Mouse (Mus musculus) hindbrain, embryonic 13.5 days (tissue): ENCODE results near the gene Catsper3. TPM values are rescaled to one million over a fixed set of nuclear protein-coding genes. Genes with fewer than 3 reads are reported as not detected.

ENCODE experiments used
- ATAC-seq: fragments of 200-750 bp; cut with Nextera tagmentation; 2 replicates; pipeline ENCODE4 v1.8.0; 2017; ENCODE audit warnings: moderate TSS enrichment; ENCODE audit not compliant: low FRiP score
- H3K27ac ChIP-seq: fragments of 300-500 bp; sonication (generic); 2 replicates; pipeline ENCODE4 v1.5.1; 2015; ENCODE audit warnings: inconsistent platforms, mild to moderate bottlenecking, moderate library complexity
- H3K27me3 ChIP-seq: fragments of 300-500 bp; sonication (generic); 2 replicates; pipeline ENCODE4 v1.6.1; 2015; ENCODE audit warnings: mild to moderate bottlenecking, inconsistent platforms
- H3K36me3 ChIP-seq: fragments of 300-500 bp; sonication (generic); 2 replicates; pipeline ENCODE4 v1.6.1; 2015; ENCODE audit warnings: mild to moderate bottlenecking, inconsistent platforms
- H3K4me1 ChIP-seq: fragments of 300-500 bp; sonication (generic); replicated peaks from 2 replicates; pipeline ENCODE4 v1.6.1; 2015; ENCODE audit warnings: inconsistent platforms
- H3K4me2 ChIP-seq: fragments of 300-500 bp; sonication (generic); 2 replicates; pipeline ENCODE4 v1.6.1; 2015; ENCODE audit warnings: inconsistent platforms, mild to moderate bottlenecking, moderate library complexity
- H3K4me3 ChIP-seq: fragments of 300-500 bp; sonication (generic); 2 replicates; pipeline ENCODE4 v1.5.1; 2015; ENCODE audit warnings: mild to moderate bottlenecking, inconsistent platforms
- H3K9ac ChIP-seq: fragments of 300-500 bp; sonication (generic); 2 replicates; pipeline ENCODE4 v1.6.1; 2015; ENCODE audit warnings: mild to moderate bottlenecking, inconsistent platforms
- H3K9me3 ChIP-seq: fragments of 300-500 bp; sonication (generic); 2 replicates; pipeline ENCODE4 v1.6.1; 2016; ENCODE audit warnings: inconsistent platforms
- WGBS: fragments of 180-500 bp; shearing (Covaris S2); methylation state at CpG from one replicate; pipeline ENCODE4 v1.1.7; 2015; 5-methylcytosine and 5-hydroxymethylcytosine counted together
- polyA plus RNA-seq: library from polyadenylated mRNA; unstranded; fragments of >200 nt; fragmentation: Nextera tagmentation; extraction: Ambion mirVana; gene quantifications from 2 replicates; pipeline ENCODE4 v1.2.1, GENCODE M21; 2015

The Catsper3 gene
- polyA plus RNA-seq, 1 experiment from 2014 or later = not detected

- no peaks in the 10 kb centered on the region for H3K36me3 ChIP-seq
- no peak overlapping the region for H3K4me2 ChIP-seq
- H3K27ac ChIP-seq = no peak overlapping the region
- H3K27me3 ChIP-seq = 0 out of 2 replicates have a peak, but pooled peaks cover 4% of the 10 kb centered on the region
- no peak for ATAC-seq
- no peaks in the 10 kb centered on the region for H3K9me3 ChIP-seq
- 80% methylated on average over 7 of the region's 7 CpGs for WGBS
- H3K9ac ChIP-seq = no peak overlapping the region
- H3K4me3 ChIP-seq = no peak overlapping the region
- no peaks in the 10 kb centered on the region for H3K4me1 ChIP-seq
These were observed 24.8 kb downstream of the Catsper3 start for GRCm38 (mm10) chr13:55809041-55809623.

GRCm38 (mm10) chr13:55809707-55810106 lies 25.3 kb downstream of the Catsper3 start:
- H3K4me1 ChIP-seq = no peaks in the 10 kb centered on the region
- H3K27me3 ChIP-seq = 0 out of 2 replicates have a peak, but pooled peaks cover 4% of the 10 kb centered on the region
- H3K9me3 ChIP-seq = no peaks in the 10 kb centered on the region
- H3K36me3 ChIP-seq = no peaks in the 10 kb centered on the region
- H3K27ac ChIP-seq = no peak overlapping the region
- no peak for ATAC-seq
- H3K4me2 ChIP-seq = no peak overlapping the region
- no peak overlapping the region for H3K4me3 ChIP-seq
- no peak overlapping the region; the same call in 1 of the 2 replicates for H3K9ac ChIP-seq
- WGBS = 95% methylated on average over 10 of the region's 10 CpGs

GRCm38 (mm10) chr13:55810947-55811346 lies 26.6 kb downstream of the Catsper3 start:
- no peaks in the 10 kb centered on the region for H3K36me3 ChIP-seq
- H3K4me1 ChIP-seq = no peaks in the 10 kb centered on the region
- no peak overlapping the region for H3K4me2 ChIP-seq
- 81% methylated on average over 5 of the region's 5 CpGs for WGBS
- H3K9me3 ChIP-seq = no peaks in the 10 kb centered on the region
- no peak overlapping the region for H3K4me3 ChIP-seq
- H3K9ac ChIP-seq = no peak overlapping the region
- no peak overlapping the region for H3K27ac ChIP-seq
- 0 out of 2 replicates have a peak, but pooled peaks cover 9% of the 10 kb centered on the region for H3K27me3 ChIP-seq
- no peak for ATAC-seq

- H3K36me3 ChIP-seq = no peaks in the 10 kb centered on the region
- H3K4me1 ChIP-seq = no peaks in the 10 kb centered on the region
- H3K9me3 ChIP-seq = no peaks in the 10 kb centered on the region
- no peak overlapping the region for H3K4me2 ChIP-seq
- H3K27ac ChIP-seq = no peak overlapping the region
- WGBS = 58% methylated on average over 5 of the region's 5 CpGs
- H3K4me3 ChIP-seq = no peak overlapping the region
- no peak for ATAC-seq
- H3K9ac ChIP-seq = no peak overlapping the region
- H3K27me3 ChIP-seq = peaks cover 27% of the 10 kb centered on the region
These were observed 29.2 kb downstream of the Catsper3 start for GRCm38 (mm10) chr13:55813490-55814016.

- Histone ChIP-seq H3K4me3 (no peak overlapping the region), H3K4me2 (no peak overlapping the region), H3K27ac (no peak overlapping the region), H3K9me3 (no peaks in the 10 kb centered on the region), H3K36me3 (no peaks in the 10 kb centered on the region), H3K27me3 (peaks cover 39% of the 10 kb centered on the region), H3K4me1 (no peaks in the 10 kb centered on the region), H3K9ac (no peak overlapping the region)
- no peak for ATAC-seq
- WGBS = 86% methylated on average over 6 of the region's 6 CpGs
These were observed 30.5 kb downstream of the Catsper3 start for GRCm38 (mm10) chr13:55814834-55815233.

GRCm38 (mm10) chr13:55822499-55822898 lies 38.1 kb downstream of the Catsper3 start:
- no peak for ATAC-seq
- Histone ChIP-seq H3K27me3 (peaks cover 91% of the 10 kb centered on the region), H3K9me3 (no peaks in the 10 kb centered on the region), H3K9ac (no peak overlapping the region), H3K4me3 (no peak overlapping the region), H3K4me2 (no peak overlapping the region), H3K4me1 (peaks cover 13% of the 10 kb centered on the region; the same call in 1 of the 2 replicates), H3K27ac (no peak overlapping the region), H3K36me3 (no peaks in the 10 kb centered on the region)
- 64% methylated on average over 5 of the region's 5 CpGs for WGBS

GRCm38 (mm10) chr13:55824151-55824945 lies 40.0 kb downstream of the Catsper3 start:
- H3K27me3 ChIP-seq = peaks cover 91% of the 10 kb centered on the region
- WGBS = 8% methylated on average over 10 of the region's 10 CpGs

GRCm38 (mm10) chr13:55825245-55825681 lies 40.9 kb downstream of the Catsper3 start:
- no peak for ATAC-seq
- Histone ChIP-seq H3K4me1 (peaks cover 17% of the 10 kb centered on the region; the same call in 1 of the 2 replicates), H3K27me3 (peaks cover 92% of the 10 kb centered on the region), H3K9ac (no peak overlapping the region), H3K4me2 (no peak overlapping the region), H3K9me3 (no peaks in the 10 kb centered on the region), H3K27ac (no peak overlapping the region), H3K36me3 (no peaks in the 10 kb centered on the region), H3K4me3 (no peak overlapping the region)
- WGBS = under 1% methylated on average over 32 of the region's 32 CpGs

More at GRCm38 (mm10) chr13:55824151-55824945, 40.0 kb downstream of the Catsper3 start:
- Histone ChIP-seq H3K4me1 (peaks cover 17% of the 10 kb centered on the region; the same call in 1 of the 2 replicates), H3K36me3 (no peaks in the 10 kb centered on the region), H3K27ac (no peak overlapping the region), H3K4me2 (no peak overlapping the region), H3K9me3 (no peaks in the 10 kb centered on the region), H3K4me3 (no peak overlapping the region), H3K9ac (no peak overlapping the region)
- no peak for ATAC-seq

- H3K4me1 ChIP-seq = peaks cover 26% of the 10 kb centered on the region
- H3K9me3 ChIP-seq = no peaks in the 10 kb centered on the region
- no peak overlapping the region for H3K9ac ChIP-seq
- peaks cover 92% of the 10 kb centered on the region for H3K27me3 ChIP-seq
- H3K4me3 ChIP-seq = no peak overlapping the region
- no peaks in the 10 kb centered on the region for H3K36me3 ChIP-seq
- H3K4me2 ChIP-seq = no peak overlapping the region
- no peak for ATAC-seq
- H3K27ac ChIP-seq = no peak overlapping the region
- WGBS = under 1% methylated on average over 56 of the region's 56 CpGs
These were observed 41.8 kb downstream of the Catsper3 start for GRCm38 (mm10) chr13:55826008-55826671.

GRCm38 (mm10) chr13:55826796-55827678 lies 42.7 kb downstream of the Catsper3 start:
- Histone ChIP-seq H3K4me1 (peaks cover 31% of the 10 kb centered on the region), H3K4me2 (no peak overlapping the region), H3K9me3 (no peaks in the 10 kb centered on the region), H3K9ac (no peak overlapping the region), H3K27ac (no peak overlapping the region), H3K27me3 (peaks cover 92% of the 10 kb centered on the region), H3K4me3 (no peak overlapping the region), H3K36me3 (no peaks in the 10 kb centered on the region)
- ATAC-seq = no peak
- 4% methylated on average over 13 of the region's 13 CpGs for WGBS

- WGBS = 1% methylated on average over 6 of the region's 6 CpGs
- peaks cover 92% of the 10 kb centered on the region for H3K27me3 ChIP-seq
- H3K4me2 ChIP-seq = no peak overlapping the region
- ATAC-seq = no peak
- H3K36me3 ChIP-seq = no peaks in the 10 kb centered on the region
- no peak overlapping the region for H3K4me3 ChIP-seq
- H3K4me1 ChIP-seq = peaks cover 31% of the 10 kb centered on the region
- no peak overlapping the region for H3K27ac ChIP-seq
- no peak overlapping the region for H3K9ac ChIP-seq
- H3K9me3 ChIP-seq = no peaks in the 10 kb centered on the region
These were observed 43.3 kb downstream of the Catsper3 start for GRCm38 (mm10) chr13:55827679-55828140.
